Mouse (Mus musculus) hindbrain, embryonic 11.5 days (tissue): ENCODE data around the gene Olfr945. TPM values are rescaled to one million over a fixed set of nuclear protein-coding genes. Genes with fewer than 3 reads are reported as not detected.

Experiments used
- ATAC-seq: fragments of 200-750 bp; cut with Nextera tagmentation; 2 replicates; pipeline ENCODE4 v1.8.0; 2017; ENCODE audit warnings: mild to moderate bottlenecking, moderate TSS enrichment, moderate library complexity; ENCODE audit not compliant: low FRiP score
- DNase-seq: peaks from one replicate; pipeline ENCODE4 v3.0.0-alpha.2; 2015; ENCODE audit warnings: low spot score
- H3K27ac ChIP-seq: fragments of 300-500 bp; sonication (generic); 2 replicates; pipeline ENCODE4 v1.5.1; 2014; ENCODE audit warnings: mild to moderate bottlenecking, low read depth, low read length
- H3K27me3 ChIP-seq: fragments of 300-500 bp; sonication (generic); 2 replicates; pipeline ENCODE4 v1.6.1; 2014; ENCODE audit warnings: mild to moderate bottlenecking, low read length, moderate library complexity, mixed read lengths; ENCODE audit not compliant: control insufficient read depth, insufficient read depth
- H3K36me3 ChIP-seq: fragments of 300-500 bp; sonication (generic); 2 replicates; pipeline ENCODE4 v1.6.1; 2014; ENCODE audit warnings: mild to moderate bottlenecking, low read length, moderate library complexity, mixed read lengths; ENCODE audit not compliant: control insufficient read depth, insufficient read depth
- H3K4me1 ChIP-seq: fragments of 300-500 bp; sonication (generic); replicated peaks from 2 replicates; pipeline ENCODE4 v1.6.1; 2014; ENCODE audit warnings: low read length, mixed read lengths; ENCODE audit not compliant: control insufficient read depth, insufficient read depth
- H3K4me2 ChIP-seq: fragments of 300-500 bp; sonication (generic); replicated peaks from 2 replicates; pipeline ENCODE4 v1.6.1; 2014; ENCODE audit warnings: mild to moderate bottlenecking, low read depth, low read length
- H3K4me3 ChIP-seq: fragments of 300-500 bp; sonication (generic); 2 replicates; pipeline ENCODE4 v1.5.1; 2014; ENCODE audit warnings: low read depth, low read length
- H3K9ac ChIP-seq: fragments of 300-500 bp; sonication (generic); 2 replicates; pipeline ENCODE4 v1.6.1; 2014; ENCODE audit warnings: low read depth, low read length
- H3K9me3 ChIP-seq: fragments of 300-500 bp; sonication (generic); 2 replicates; pipeline ENCODE4 v1.6.1; 2016; ENCODE audit warnings: low read length; ENCODE audit not compliant: control insufficient read depth
- WGBS: fragments of 180-500 bp; shearing (Covaris S2); extraction: QIAGEN DNeasy Blood & Tissue Kit; methylation state at CpG from one replicate; pipeline ENCODE4 v1.1.7; 2014; 5-methylcytosine and 5-hydroxymethylcytosine counted together
- polyA plus RNA-seq: library from polyadenylated mRNA; unstranded; fragments of >200 nt; fragmentation: Nextera tagmentation; extraction: Ambion mirVana; gene quantifications from 2 replicates; pipeline ENCODE4 v1.2.1, GENCODE M21; 2014

Gene Olfr945
- polyA plus RNA-seq = not detected in 2 replicates

GRCm38 (mm10) chr9:39276718-39277117 is at the start of gene Olfr945:
Olfr945 (minus strand) TSS chr9:39276818.
- Histone ChIP-seq H3K4me2 (no peak within 1 kb of the TSS), H3K27ac (no peak within 1 kb of the TSS), H3K36me3 (no peaks in the 10 kb centered on the region), H3K9ac (no peak within 1 kb of the TSS), H3K4me3 (no peak within 1 kb of the TSS), H3K9me3 (no peaks in the 10 kb centered on the region), H3K27me3 (no peaks in the 10 kb centered on the region), H3K4me1 (no peaks in the 10 kb centered on the region)
- DNase-seq (no peak), ATAC-seq (no peak)
- WGBS = 89% methylated on average over 3 of the region's 3 CpGs

GRCm38 (mm10) chr9:39325945-39326344 is 49.3 kb upstream of the Olfr945 start, which contains the start of gene Olfr948:
Olfr948 (minus strand) TSS chr9:39326045.
- Histone ChIP-seq H3K9ac (no peak within 1 kb of the TSS), H3K9me3 (no peaks in the 10 kb centered on the region), H3K4me2 (no peak within 1 kb of the TSS), H3K4me1 (no peaks in the 10 kb centered on the region), H3K36me3 (no peaks in the 10 kb centered on the region), H3K4me3 (no peak within 1 kb of the TSS), H3K27me3 (no peaks in the 10 kb centered on the region), H3K27ac (no peak within 1 kb of the TSS)
- DNase-seq = no peak
- ATAC-seq = no peak

- no peaks in the 10 kb centered on the region for H3K27me3 ChIP-seq
- H3K9ac ChIP-seq = no peak overlapping the region
- no peaks in the 10 kb centered on the region for H3K4me1 ChIP-seq
- 84% methylated on average over 2 of the region's 2 CpGs for WGBS
- no peaks in the 10 kb centered on the region for H3K9me3 ChIP-seq
- H3K4me2 ChIP-seq = no peak overlapping the region
- DNase-seq = no peak
- H3K4me3 ChIP-seq = no peak overlapping the region
- H3K36me3 ChIP-seq = no peaks in the 10 kb centered on the region
- H3K27ac ChIP-seq = no peak overlapping the region
- no peak for ATAC-seq
These were observed 10.5 kb upstream of the Olfr945 start for GRCm38 (mm10) chr9:39287136-39287535.

GRCm38 (mm10) chr9:39249894-39250293 is 26.7 kb downstream of the Olfr945 start, which contains the start of gene Olfr1537:
Olfr1537 (minus strand) TSS chr9:39249994.
- Histone ChIP-seq H3K27me3 (no peaks in the 10 kb centered on the region), H3K4me1 (no peaks in the 10 kb centered on the region), H3K27ac (no peak within 1 kb of the TSS), H3K9ac (no peak within 1 kb of the TSS), H3K36me3 (no peaks in the 10 kb centered on the region), H3K4me2 (no peak within 1 kb of the TSS), H3K4me3 (no peak within 1 kb of the TSS), H3K9me3 (no peaks in the 10 kb centered on the region)
- DNase-seq (no peak), ATAC-seq (no peak)
- whole genome bisulfite sequencing = 79% methylated on average over 1 of the region's 1 CpGs

Other genes starting within 250 kb of the Olfr945 start
- gene Olfr937, start 211.9 kb downstream of the Olfr945 start, polyA plus RNA-seq = not detected in 2 replicates
- not detected in 2 replicates for gene Olfr938, start 197.9 kb downstream of the Olfr945 start, polyA plus RNA-seq
- not detected in 2 replicates for gene Olfr27, start 148.7 kb downstream of the Olfr945 start, polyA plus RNA-seq
- gene Olfr943, start 110.5 kb downstream of the Olfr945 start, polyA plus RNA-seq = not detected in 2 replicates
- gene Olfr944, start 74.9 kb downstream of the Olfr945 start, polyA plus RNA-seq = not detected in 2 replicates
- gene Olfr1537, start 26.8 kb downstream of the Olfr945 start, polyA plus RNA-seq = not detected in 2 replicates
- not detected in 2 replicates for gene Olfr948, start 49.2 kb upstream of the Olfr945 start, polyA plus RNA-seq
- not detected in 2 replicates for gene Olfr951, start 110.6 kb upstream of the Olfr945 start, polyA plus RNA-seq
- not detected in 2 replicates for gene Olfr952, start 150.3 kb upstream of the Olfr945 start, polyA plus RNA-seq
- not detected in 2 replicates for gene Olfr954, start 179.9 kb upstream of the Olfr945 start, polyA plus RNA-seq
- not detected in 2 replicates for gene Olfr955, start 195.1 kb upstream of the Olfr945 start, polyA plus RNA-seq
- not detected in 2 replicates for gene Olfr44, start 217.2 kb upstream of the Olfr945 start, polyA plus RNA-seq
- gene Olfr957, start 239.0 kb upstream of the Olfr945 start, polyA plus RNA-seq = not detected in 2 replicates